Mouse (Mus musculus) bone marrow, adult 2 months (tissue): ENCODE measurements around the gene Tpcn1. TPM values are rescaled to one million over a fixed set of nuclear protein-coding genes. Genes with fewer than 3 reads are reported as not detected.

ENCODE experiments used
- H3K27ac ChIP-seq: fragments of 200-500 bp; 2 replicates; pipeline ENCODE4 v1.5.1; 2012; ENCODE audit warnings: low read depth, mild to moderate bottlenecking, control low read depth, inconsistent platforms, low read length; ENCODE audit not compliant: control insufficient read depth, poor library complexity, insufficient read depth
- H3K4me1 ChIP-seq: fragments of 200-500 bp; 2 replicates; pipeline ENCODE4 v1.6.1; 2011; ENCODE audit warnings: low read length; ENCODE audit not compliant: control insufficient read depth, insufficient read depth
- H3K4me3 ChIP-seq: fragments of 200-500 bp; replicated peaks from 2 replicates; pipeline ENCODE3; 2011; ENCODE audit warnings: mild to moderate bottlenecking, low read depth, low read length, control low read depth; ENCODE audit not compliant: control insufficient read depth
- CTCF ChIP-seq: fragments of 200-500 bp; IDR thresholded peaks from 2 replicates; pipeline ENCODE4 v1.5.1; 2011; ENCODE audit warnings: low read length, control low read depth; ENCODE audit not compliant: control insufficient read depth, insufficient read depth
- POLR2A ChIP-seq: fragments of 200-500 bp; IDR thresholded peaks from 2 replicates; pipeline ENCODE4 v1.6.1; 2011; ENCODE audit warnings: low read depth, mild to moderate bottlenecking, control low read depth, low read length, borderline replicate concordance; ENCODE audit not compliant: control insufficient read depth
- WGBS: fragments of 180-500 bp; shearing (Covaris S2); methylation state at CpG from one replicate; pipeline ENCODE4 v1.1.7; 2018; 5-methylcytosine and 5-hydroxymethylcytosine counted together
- polyA plus RNA-seq: library from polyadenylated mRNA; stranded (reverse); fragments of >200 nt; gene quantifications from 2 replicates; pipeline ENCODE4 v1.2.4, GENCODE M21; 2011; ENCODE audit warnings: low replicate concordance; ENCODE audit not compliant: missing spikeins, insufficient read depth, insufficient read length

The Tpcn1 gene
- polyA plus RNA-seq, 1 experiment: 46.7 TPM

- TF ChIP-seq CTCF (no peak), POLR2A (no peak)
- Histone ChIP-seq H3K4me3 (no peak overlapping the region), H3K4me1 (no peaks in the 10 kb centered on the region), H3K27ac (no peak overlapping the region)
- whole genome bisulfite sequencing: 100% methylated on average over 5 of the region's 5 CpGs
Measured at GRCm38 (mm10) chr5:120550673-120551072, 37.8 kb downstream of the Tpcn1 start.

DNA sequence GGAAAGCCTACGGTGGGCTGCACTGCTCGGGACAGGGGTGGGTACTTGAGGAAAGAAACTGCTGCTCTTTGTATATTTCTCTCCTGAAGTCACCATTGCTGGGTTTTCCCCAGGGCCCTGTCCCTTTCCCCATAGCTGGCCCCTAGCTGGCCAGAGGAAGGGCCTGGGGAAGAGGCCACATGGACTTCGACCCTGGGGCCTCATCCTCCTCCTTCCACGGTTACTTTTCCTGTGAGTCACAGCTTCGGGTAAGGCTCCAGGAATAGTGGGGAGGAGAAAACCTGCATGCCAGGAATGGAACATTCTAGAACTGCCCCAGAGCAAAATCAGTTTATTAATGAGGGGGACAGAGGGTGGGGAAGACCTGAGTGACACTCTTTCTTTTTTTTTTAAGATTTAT is 38.3 kb downstream of the Tpcn1 start:
- WGBS: 84% methylated on average over 5 of the region's 5 CpGs
- TF ChIP-seq POLR2A: no peak
- TF ChIP-seq CTCF: no peak
- H3K27ac ChIP-seq: no peak overlapping the region
- H3K4me1 ChIP-seq: no peaks in the 10 kb centered on the region
- no peak overlapping the region for H3K4me3 ChIP-seq

DNA sequence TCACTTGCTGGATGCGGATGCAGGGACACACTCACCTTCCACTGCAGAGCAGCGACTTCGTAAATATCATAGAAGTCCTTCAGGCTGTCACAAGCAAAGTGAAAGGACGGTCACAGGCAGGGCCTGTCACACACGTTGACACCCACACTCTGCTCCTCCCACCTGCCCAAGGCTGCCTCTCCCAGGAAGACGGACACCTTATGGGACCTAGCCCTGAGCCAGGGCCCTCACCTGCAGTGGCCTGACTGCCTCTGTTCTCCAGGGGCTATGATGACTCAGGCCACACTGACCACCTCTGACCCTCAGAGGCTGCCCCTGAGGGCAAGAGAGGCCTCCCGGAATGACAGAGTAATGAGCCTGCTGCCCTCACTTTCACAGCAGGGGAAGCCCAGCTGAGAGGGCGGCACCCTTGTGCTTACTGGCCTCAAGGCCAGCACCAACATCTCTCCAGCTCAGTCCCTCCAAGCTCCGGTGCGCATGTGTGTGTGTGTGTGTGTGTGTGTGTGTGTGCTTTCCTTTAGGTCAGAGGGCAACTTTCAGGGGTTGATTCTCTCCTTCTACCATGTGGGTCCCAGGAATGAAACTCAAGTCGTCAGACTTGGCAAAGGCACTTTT is 40.1 kb downstream of the Tpcn1 start:
- Histone ChIP-seq H3K27ac (no peak overlapping the region), H3K4me1 (no peaks in the 10 kb centered on the region), H3K4me3 (no peak overlapping the region)
- TF ChIP-seq CTCF (no peak), POLR2A (no peak)
- 92% methylated on average over 11 of the region's 11 CpGs for WGBS

DNA sequence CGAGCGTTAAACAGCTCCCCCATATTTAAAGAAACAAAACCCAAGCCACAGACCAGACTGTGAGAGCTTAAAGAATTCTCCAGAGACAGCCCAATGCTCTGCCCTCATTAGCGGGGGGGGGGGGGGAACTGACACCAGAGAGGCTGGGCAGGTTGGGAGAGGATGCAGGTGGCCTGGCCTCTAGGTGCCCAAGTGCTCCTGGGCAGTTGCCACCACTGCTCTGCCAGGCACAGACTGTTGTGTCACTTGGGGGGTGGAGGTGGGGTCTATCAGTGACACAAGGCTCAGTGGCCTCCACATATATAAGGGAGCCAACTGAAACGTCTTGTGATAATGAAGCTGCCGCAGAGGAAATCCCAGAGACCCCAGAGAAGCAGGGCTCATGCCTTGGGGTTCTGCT is 51.8 kb downstream of the Tpcn1 start:
- H3K4me1 ChIP-seq: no peaks in the 10 kb centered on the region
- 0 out of 2 replicates have a peak overlapping the region, but pooled peaks have one; percentile 15 for H3K27ac ChIP-seq
- TF ChIP-seq POLR2A: no peak
- TF ChIP-seq CTCF: no peak
- WGBS: 75% methylated on average over 5 of the region's 5 CpGs
- H3K4me3 ChIP-seq: no peak overlapping the region

DNA sequence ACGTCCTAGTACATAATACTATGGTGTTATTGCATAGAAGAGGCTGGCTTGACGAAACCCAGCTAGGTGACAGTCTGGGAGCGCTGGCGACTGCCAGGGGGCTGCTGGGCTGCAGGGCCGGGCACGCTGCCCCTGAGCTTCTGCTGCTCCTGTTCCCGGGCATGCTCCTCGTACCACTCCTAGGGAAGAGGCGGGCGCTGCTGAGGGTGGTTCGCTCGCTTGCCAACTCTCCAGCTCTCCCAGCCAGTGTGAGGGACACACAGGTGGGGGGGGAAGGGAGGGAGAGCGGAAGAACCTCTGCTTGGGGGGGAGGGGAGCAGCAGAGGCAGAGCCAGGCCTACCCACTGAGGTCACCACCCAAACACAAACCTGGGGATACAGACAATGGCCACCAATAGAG is 52.4 kb downstream of the Tpcn1 start:
- H3K27ac ChIP-seq: no peak overlapping the region
- 85% methylated on average over 9 of the region's 13 CpGs for WGBS
- H3K4me1 ChIP-seq: no peaks in the 10 kb centered on the region
- H3K4me3 ChIP-seq: no peak overlapping the region
- TF ChIP-seq POLR2A: no peak
- TF ChIP-seq CTCF: no peak

- 97% methylated on average over 2 of the region's 2 CpGs for WGBS
- H3K4me1 ChIP-seq: no peaks in the 10 kb centered on the region
- H3K4me3 ChIP-seq: no peak overlapping the region
- TF ChIP-seq CTCF: no peak
- TF ChIP-seq POLR2A: no peak
- H3K27ac ChIP-seq: no peak overlapping the region
Measured at GRCm38 (mm10) chr5:120534686-120535075, 53.8 kb downstream of the Tpcn1 start.

- no peak for TF ChIP-seq POLR2A
- no peak for TF ChIP-seq CTCF
- no peak overlapping the region for H3K4me3 ChIP-seq
- H3K4me1 ChIP-seq: no peaks in the 10 kb centered on the region
- no peak overlapping the region for H3K27ac ChIP-seq
- WGBS: 85% methylated on average over 15 of the region's 15 CpGs
Measured at GRCm38 (mm10) chr5:120534071-120534685, 54.3 kb downstream of the Tpcn1 start.

DNA sequence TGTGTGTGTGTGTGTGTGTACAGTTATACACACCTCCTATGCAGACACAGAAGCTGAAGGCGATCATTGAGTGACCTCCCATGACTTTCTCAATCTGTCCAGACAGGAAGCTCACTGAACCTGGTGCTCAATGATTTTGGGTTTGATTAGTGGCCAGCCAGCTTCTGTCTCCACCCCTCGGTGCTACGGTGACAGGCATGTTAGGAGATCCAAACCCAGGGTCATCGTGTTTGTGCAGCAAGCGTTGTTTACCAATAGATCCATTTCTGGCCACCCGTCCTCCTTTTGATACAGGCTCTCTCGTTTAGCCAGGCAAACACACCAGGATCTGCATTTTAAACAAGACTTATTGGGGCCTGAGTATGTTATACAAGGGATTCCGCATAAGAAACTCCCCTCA is 56.8 kb downstream of the Tpcn1 start:
- H3K4me1 ChIP-seq: peaks cover 1% of the 10 kb centered on the region; the same call in 1 of the 2 replicates
- WGBS: 84% methylated on average over 8 of the region's 8 CpGs
- H3K27ac ChIP-seq: no peak overlapping the region
- no peak overlapping the region for H3K4me3 ChIP-seq
- TF ChIP-seq CTCF: no peak
- no peak for TF ChIP-seq POLR2A
